Mouse (Mus musculus) c-Kit-positive CD71-positive TER-119-negative erythroid progenitor cells, embryonic 14.5 days (primary cell): ENCODE measurements around the gene Shisa4.

Source experiments
- DNase-seq: peaks from one replicate; pipeline ENCODE4 v3.0.0-alpha.2; 2013; ENCODE audit warnings: low read depth

Gene Shisa4

DNA sequence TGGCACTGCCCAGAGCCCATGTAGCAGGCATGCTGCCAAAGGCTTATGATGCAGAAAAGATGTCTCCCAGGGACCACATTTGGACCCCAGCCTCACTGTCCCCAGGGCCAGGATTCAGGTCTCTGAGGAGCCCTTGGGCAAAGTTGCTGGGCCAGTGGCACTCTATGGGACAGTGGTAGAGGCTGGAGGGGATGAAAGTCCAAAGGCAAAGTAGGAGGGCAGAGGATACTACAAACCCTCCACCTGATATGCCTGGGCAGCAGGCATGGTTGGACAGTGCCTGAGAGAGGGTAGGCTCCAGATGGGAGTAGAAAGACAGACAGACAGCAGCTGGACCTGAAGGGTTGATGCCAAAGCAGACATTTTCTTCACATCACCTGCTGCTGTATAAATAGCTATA lies 8.7 kb downstream of the Shisa4 start:
- DNase-seq = no peak

GRCm38 (mm10) chr1:135363446-135363845 lies 11.6 kb downstream of the Shisa4 start:
- no peak for DNase-seq

DNA sequence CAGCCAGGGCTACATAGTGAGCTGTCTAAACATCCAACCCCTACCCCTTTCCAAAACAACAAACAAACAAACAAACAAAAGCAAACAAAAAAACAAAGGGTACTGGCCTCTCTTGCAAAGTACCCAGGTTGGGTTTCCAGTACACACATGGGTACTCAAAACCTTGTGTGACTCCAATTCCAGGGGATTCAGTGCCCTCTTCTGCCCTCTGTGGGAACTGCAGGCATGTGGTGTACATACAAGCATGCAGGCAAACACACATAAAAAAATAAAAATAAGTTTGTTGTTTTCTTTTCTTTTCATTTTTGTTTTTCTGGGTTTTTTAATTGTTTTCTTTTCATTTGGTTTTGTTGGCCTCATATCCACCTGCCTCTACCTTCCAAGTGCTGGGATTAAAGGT lies 12.9 kb downstream of the Shisa4 start:
- DNase-seq = no peak

- no peak for DNase-seq
These were observed 13.5 kb downstream of the Shisa4 start for GRCm38 (mm10) chr1:135361491-135361890.

DNA sequence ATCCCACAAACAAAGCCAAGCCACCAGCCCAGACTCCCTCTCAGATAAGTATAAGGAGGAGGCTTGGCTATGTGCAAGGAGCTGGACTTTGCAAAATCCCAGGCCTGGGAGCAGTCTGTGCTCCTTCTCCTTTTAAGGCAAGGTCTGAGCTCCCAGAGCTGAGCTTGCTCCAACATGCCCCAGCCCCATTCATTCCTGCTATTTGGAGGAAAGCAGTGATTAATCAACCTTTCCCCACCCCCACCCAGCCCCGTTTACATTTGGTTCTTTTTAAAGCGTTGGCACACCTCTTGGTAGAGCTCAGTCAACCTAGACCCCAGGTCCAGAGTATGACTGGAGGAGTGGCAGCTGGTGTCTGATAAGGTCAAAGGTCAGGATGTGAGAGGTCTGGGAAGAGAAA lies 16.0 kb downstream of the Shisa4 start:
- DNase-seq = no peak

GRCm38 (mm10) chr1:135351953-135352352 lies 23.1 kb downstream of the Shisa4 start:
- DNase-seq = no peak

GRCm38 (mm10) chr1:135347498-135348169 lies 27.4 kb downstream of the Shisa4 start:
- DNase-seq = no peak

GRCm38 (mm10) chr1:135346891-135347290 lies 28.1 kb downstream of the Shisa4 start:
- no peak for DNase-seq

- no peak for DNase-seq
These were observed 31.0 kb downstream of the Shisa4 start for GRCm38 (mm10) chr1:135344026-135344425.

DNA sequence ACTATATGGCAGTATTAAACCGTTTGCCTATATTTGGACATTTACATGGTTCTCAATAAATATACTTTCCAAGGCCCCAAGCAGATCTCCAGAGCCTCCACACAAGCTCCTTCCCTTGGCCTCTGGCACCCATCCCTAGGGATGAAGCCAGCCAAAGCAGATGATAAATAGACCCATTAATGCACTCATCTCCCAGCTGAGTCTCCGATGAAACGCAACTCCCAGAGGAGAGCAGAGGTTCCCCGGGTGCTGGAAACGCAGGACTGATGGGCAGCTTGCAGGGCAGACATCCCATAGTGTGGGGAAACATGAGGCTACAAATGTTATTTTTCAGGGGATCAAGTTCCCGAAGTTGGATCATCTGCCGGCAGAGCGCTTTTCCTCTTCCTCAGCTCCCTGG lies 33.1 kb downstream of the Shisa4 start:
- no peak for DNase-seq

DNA sequence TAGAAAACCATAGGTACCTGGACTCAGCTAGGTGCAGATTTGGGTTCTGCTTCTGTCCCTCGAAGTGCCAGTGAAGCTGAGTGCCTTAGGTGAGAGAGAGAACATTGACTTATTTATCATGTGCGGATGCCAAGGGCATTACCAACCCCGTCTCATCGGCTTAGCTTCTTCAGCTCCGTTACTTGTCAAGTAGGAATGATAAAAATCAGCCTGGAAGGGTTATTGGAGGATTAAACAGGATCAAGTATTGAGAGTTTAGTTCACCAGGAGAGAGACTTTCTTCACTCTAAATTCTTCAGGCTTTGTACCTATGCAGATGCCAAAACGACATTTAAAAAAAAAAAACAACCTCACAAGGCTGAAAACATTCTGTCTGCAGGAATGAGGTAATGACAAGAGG lies 44.5 kb downstream of the Shisa4 start:
- DNase-seq = no peak

DNA sequence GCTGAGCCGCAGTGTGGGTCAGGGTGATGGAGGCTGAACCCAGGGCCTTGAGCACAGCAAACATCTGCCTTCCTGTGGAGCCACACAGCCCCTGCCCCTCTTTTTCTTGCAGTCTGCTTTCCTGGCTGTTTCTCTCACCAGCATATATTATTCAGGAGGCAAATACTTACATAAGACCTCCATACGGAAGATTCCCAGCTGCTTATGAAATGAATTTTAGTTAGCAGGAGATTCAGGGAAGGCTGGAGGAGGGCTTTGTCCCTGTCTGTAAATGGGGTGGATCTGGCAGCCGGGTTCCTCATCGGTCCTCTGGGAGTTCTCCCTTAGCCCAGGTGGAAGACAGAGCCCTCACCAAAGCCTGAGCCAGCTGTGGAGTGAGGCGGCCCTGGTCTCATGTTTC lies 46.7 kb downstream of the Shisa4 start:
- DNase-seq = no peak

- no peak for DNase-seq
These were observed 49.1 kb downstream of the Shisa4 start for GRCm38 (mm10) chr1:135325934-135326333.

- DNase-seq = no peak
These were observed 50.5 kb downstream of the Shisa4 start, which contains the start of gene Lmod1 for GRCm38 (mm10) chr1:135324571-135324970. Gene Lmod1 (plus strand): TSS chr1:135324807.

DNA sequence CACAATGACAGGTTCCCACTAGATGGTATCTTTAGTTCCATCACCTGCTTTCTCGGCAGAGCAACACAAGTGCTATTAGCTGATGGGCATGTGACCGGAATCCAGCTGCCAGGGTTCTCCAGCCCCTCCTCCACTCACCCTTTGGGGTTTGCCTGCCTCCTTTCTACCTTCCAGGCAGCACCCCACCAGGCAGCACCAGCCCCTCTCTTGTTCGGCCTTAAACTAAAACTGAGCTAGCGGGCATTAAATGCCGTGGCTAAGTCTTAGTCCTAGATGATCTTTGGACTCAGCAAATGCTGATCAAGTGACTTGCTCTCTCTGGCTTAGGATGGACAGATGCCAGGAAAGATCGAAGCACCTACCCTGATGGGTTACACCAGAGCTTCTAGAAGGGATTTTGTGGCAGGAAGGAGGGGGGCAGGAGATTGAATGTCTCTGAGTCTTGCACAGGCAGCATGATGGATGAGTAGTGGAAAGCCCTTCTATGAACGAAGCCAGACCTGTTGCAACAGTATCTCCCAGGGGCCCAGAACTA lies 51.6 kb downstream of the Shisa4 start:
- no peak for DNase-seq
